In the genomic region with DNA sequence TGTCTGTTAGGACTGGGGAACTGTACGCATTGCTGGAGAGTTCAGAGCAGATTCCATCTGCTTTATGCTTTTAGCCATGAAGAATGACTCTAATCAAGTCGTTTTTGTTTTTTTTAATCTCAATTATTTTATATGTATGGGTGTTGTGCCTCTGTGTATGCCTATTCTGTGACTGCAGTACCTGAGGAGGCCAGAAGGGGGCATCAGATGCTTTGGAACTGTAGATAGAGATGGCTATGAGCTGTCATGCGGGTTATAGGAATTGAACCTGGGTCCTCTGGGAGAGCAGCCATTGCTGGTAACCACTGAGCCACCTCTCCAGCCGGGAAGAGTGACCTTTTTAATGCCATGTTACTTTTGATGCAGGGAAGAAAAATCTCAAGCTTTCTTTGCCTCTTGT, we compare ENCODE assay signal across 10 mouse cellular contexts. TPM values are rescaled to one million over a fixed set of nuclear protein-coding genes. Genes with fewer than 3 reads are reported as not detected.
DNase-seq lines count a peak whose midpoint lies in the region; ATAC-seq and TF ChIP-seq lines count a peak whose summit lies in the region.
"Had no signal": no experiment of that assay in that cellular context is flagged by ENCODE, and none has a peak within 500 bp of the region (broad histone marks: within the 10 kb centered on the region; RNA-seq: fewer than 3 reads in every experiment).

No protein-coding gene starts in this region.

- peak; percentile 45 for TF ChIP-seq CTCF in kidney, postnatal 0 days (IDR thresholded peaks at IDR 0.05; ENCODE audit: low read depth)

- no peak for ATAC-seq in kidney, postnatal 0 days (replicated peaks; ENCODE audit: low FRiP score, low read depth)
- ATAC-seq in kidney, embryonic 15.5 days (replicated peaks; ENCODE audit: low FRiP score) = no peak
- ATAC-seq: forebrain, embryonic 16.5 days had no signal

- H3K4me2 ChIP-seq in kidney, postnatal 0 days (ENCODE audit: low read length) = no peak overlapping the region
- H3K4me2 ChIP-seq in kidney, embryonic 15.5 days = no peak overlapping the region

- no peaks in the 10 kb centered on the region for H3K9me3 ChIP-seq in kidney, postnatal 0 days (replicated peaks; ENCODE audit: low read length)
- no peaks in the 10 kb centered on the region for H3K9me3 ChIP-seq in kidney, embryonic 15.5 days (replicated peaks)
- H3K9me3 ChIP-seq: heart, embryonic 10.5 days had no signal

- DNase-seq in kidney, postnatal 0 days (ENCODE audit: low spot score) = no peak
- DNase-seq in 3T3-L1 (ENCODE audit: low read depth, low spot score) (peak; percentile 67), A20 (ENCODE audit: low read depth, low spot score) (peak; percentile 40)
- DNase-seq in c-Kit-positive CD71-negative TER-119-negative erythroid progenitor cells, embryonic 14.5 days (ENCODE audit: low read depth) = peak; percentile 33
- DNase-seq in layer of hippocampus, postnatal 36 days = no peak
- no peak for DNase-seq in adrenal gland, postnatal 10 days

- 89% methylated on average over 4 of the region's 4 CpGs for WGBS in kidney, postnatal 0 days
- WGBS in kidney, embryonic 15.5 days = 89% methylated on average over 4 of the region's 4 CpGs

- H3K36me3 ChIP-seq in kidney, postnatal 0 days (ENCODE audit: insufficient read depth, low read length) = peaks cover 53% of the 10 kb centered on the region
- peaks cover 93% of the 10 kb centered on the region for H3K36me3 ChIP-seq in kidney, embryonic 15.5 days

- H3K9ac ChIP-seq in kidney, postnatal 0 days (ENCODE audit: low read depth, low read length) = no peak overlapping the region
- H3K9ac ChIP-seq in kidney, embryonic 15.5 days = no peak overlapping the region

- H3K27ac ChIP-seq in kidney, postnatal 0 days = no peak overlapping the region
- no peak overlapping the region for H3K27ac ChIP-seq in kidney, embryonic 15.5 days
- H3K27ac ChIP-seq: heart, embryonic 10.5 days; macrophage had no signal

- no peak overlapping the region for H3K4me3 ChIP-seq in kidney, postnatal 0 days (replicated peaks; ENCODE audit: low read depth, low read length)
- H3K4me3 ChIP-seq in kidney, embryonic 15.5 days (replicated peaks) = no peak overlapping the region
- H3K4me3 ChIP-seq: heart, embryonic 10.5 days had no signal

- H3K4me1 ChIP-seq in kidney, postnatal 0 days (replicated peaks; ENCODE audit: insufficient read depth, low read length) = no peaks in the 10 kb centered on the region
- H3K4me1 ChIP-seq in kidney, embryonic 15.5 days = no peaks in the 10 kb centered on the region
- H3K4me1 ChIP-seq: heart, embryonic 10.5 days had no signal

- H3K27me3 ChIP-seq in kidney, postnatal 0 days (ENCODE audit: insufficient read depth, low read length) = no peaks in the 10 kb centered on the region
- no peaks in the 10 kb centered on the region for H3K27me3 ChIP-seq in kidney, embryonic 15.5 days

RNA-seq across cellular contexts. Expression of gene Mrpl19, which starts 9.4 kb away (rescaled TPM):
- 30.7 and 36.1 TPM in 2 replicates for polyA plus RNA-seq in kidney, postnatal 0 days (2015; fragmentation: Nextera tagmentation; extraction: Ambion mirVana)
- polyA plus RNA-seq in kidney, embryonic 15.5 days (2015; fragmentation: Nextera tagmentation; extraction: Ambion mirVana) = 56.1 and 57.8 TPM in 2 replicates
- total RNA-seq in layer of hippocampus, postnatal 36 days (2021) = 10 to 100 TPM; 36.4 to 38.4 TPM
- 10 to 100 TPM; 41.1 to 58.2 TPM for total RNA-seq in adrenal gland, postnatal 10 days (2021)

RNA-seq across cellular contexts. Expression of gene Gcfc2, which starts 32.9 kb away (rescaled TPM):
- polyA plus RNA-seq in kidney, postnatal 0 days (2015; fragmentation: Nextera tagmentation; extraction: Ambion mirVana) = 6.8 and 6.9 TPM in 2 replicates
- polyA plus RNA-seq in kidney, embryonic 15.5 days (2015; fragmentation: Nextera tagmentation; extraction: Ambion mirVana) = 11.3 and 13.0 TPM in 2 replicates
- total RNA-seq in layer of hippocampus, postnatal 36 days (2021) = 10 to 100 TPM; 13.9 to 16.7 TPM
- 10 to 100 TPM in 1 of 2 experiments, 1 to 10 TPM in 1; 6.8 to 15.6 TPM for total RNA-seq in adrenal gland, postnatal 10 days (2021)

Comparison
In these comparisons a context has a peak if more than half of its experiments do, and no peak if none do; other contexts are left out.
1. DNase-seq: peak in 3T3-L1 (single experiment), A20 (single experiment) and c-Kit-positive CD71-negative TER-119-negative erythroid progenitor cells, embryonic 14.5 days (single experiment); none in kidney, postnatal 0 days (single experiment), layer of hippocampus, postnatal 36 days (0 of 2) and adrenal gland, postnatal 10 days (single experiment).